Mouse (Mus musculus) intestine, embryonic 14.5 days (tissue): ENCODE measurements around the gene Olfr1392. TPM values are rescaled to one million over a fixed set of nuclear protein-coding genes. Genes with fewer than 3 reads are reported as not detected.

Source experiments
- polyA plus RNA-seq: library from polyadenylated mRNA; unstranded; fragments of >200 nt; fragmentation: Nextera tagmentation; extraction: Ambion mirVana; gene quantifications from 2 replicates; pipeline ENCODE4 v1.2.1, GENCODE M21; 2014

Olfr1392 gene
- polyA plus RNA-seq, 1 experiment from 2014 or later, result not detected

Other genes starting within 250 kb of the Olfr1392 start
- 0.45 and 0.50 TPM in 2 replicates for gene 9930111J21Rik2, start 234.0 kb upstream of the Olfr1392 start, polyA plus RNA-seq
- 0.27 and 1.2 TPM in 2 replicates for gene Tgtp2, start 221.1 kb upstream of the Olfr1392 start, polyA plus RNA-seq
- gene Ifi47, start 208.7 kb upstream of the Olfr1392 start, polyA plus RNA-seq, result 2.1 and 3.4 TPM in 2 replicates
- gene Olfr1396, start 170.4 kb upstream of the Olfr1392 start, polyA plus RNA-seq, result not detected in 2 replicates
- gene Olfr1395, start 143.0 kb upstream of the Olfr1392 start, polyA plus RNA-seq, result not detected in 2 replicates
- gene Olfr1394, start 130.9 kb upstream of the Olfr1392 start, polyA plus RNA-seq, result not detected in 2 replicates
- gene Btnl9, start 98.1 kb upstream of the Olfr1392 start, polyA plus RNA-seq, result 1.8 and 3.0 TPM in 2 replicates
- gene Zfp62, start 82.0 kb upstream of the Olfr1392 start, polyA plus RNA-seq, result 34.5 and 39.6 TPM in 2 replicates
- 52.9 and 55.4 TPM in 2 replicates for gene Mgat1, start 41.1 kb upstream of the Olfr1392 start, polyA plus RNA-seq
- gene Olfr1393, start 7.0 kb upstream of the Olfr1392 start, polyA plus RNA-seq, result 0.12 TPM in 1 of 2 replicates, not detected in the other
- gene Olfr10, start 19.5 kb downstream of the Olfr1392 start, polyA plus RNA-seq, result not detected in 2 replicates
- not detected in 2 replicates for gene Olfr1391, start 37.5 kb downstream of the Olfr1392 start, polyA plus RNA-seq
- not detected in 2 replicates for gene Olfr1390, start 49.9 kb downstream of the Olfr1392 start, polyA plus RNA-seq
- not detected in 2 replicates for gene Olfr1389, start 137.8 kb downstream of the Olfr1392 start, polyA plus RNA-seq
- 0.15 and 0.24 TPM in 2 replicates for gene Olfr1388, start 151.3 kb downstream of the Olfr1392 start, polyA plus RNA-seq
- not detected in 2 replicates for gene Olfr1387, start 170.1 kb downstream of the Olfr1392 start, polyA plus RNA-seq
- gene Olfr1386, start 179.8 kb downstream of the Olfr1392 start, polyA plus RNA-seq, result not detected in 2 replicates
- not detected in 2 replicates for gene Olfr1385, start 203.8 kb downstream of the Olfr1392 start, polyA plus RNA-seq
- gene Olfr1384, start 221.4 kb downstream of the Olfr1392 start, polyA plus RNA-seq, result not detected in 2 replicates
- gene Olfr1383, start 234.4 kb downstream of the Olfr1392 start, polyA plus RNA-seq, result not detected in 2 replicates
- gene Olfr1382, start 243.0 kb downstream of the Olfr1392 start, polyA plus RNA-seq, result not detected in 2 replicates